Mouse (Mus musculus) midbrain, embryonic 16.5 days (tissue): ENCODE data around the gene Hist1h3c. TPM values are rescaled to one million over a fixed set of nuclear protein-coding genes. Genes with fewer than 3 reads are reported as not detected.
A peak's percentile ranks its signal among the peaks of the same experiment; 100 is the strongest.

ENCODE experiments used
- ATAC-seq: fragments of 200-750 bp; cut with Nextera tagmentation; 2 replicates; pipeline ENCODE4 v1.8.0; 2017; ENCODE audit warnings: moderate TSS enrichment
- H3K27ac ChIP-seq: fragments of 300-500 bp; sonication (generic); 2 replicates; pipeline ENCODE4 v1.5.1; 2014; ENCODE audit warnings: mild to moderate bottlenecking, low read length, mixed read lengths
- H3K27me3 ChIP-seq: fragments of 300-500 bp; sonication (generic); 2 replicates; pipeline ENCODE4 v1.6.1; 2014; ENCODE audit warnings: low read depth, low read length, mixed read lengths; ENCODE audit not compliant: control insufficient read depth, insufficient read depth
- H3K36me3 ChIP-seq: fragments of 300-500 bp; sonication (generic); 2 replicates; pipeline ENCODE4 v1.6.1; 2014; ENCODE audit warnings: mild to moderate bottlenecking, low read length, moderate library complexity, mixed read lengths; ENCODE audit not compliant: control insufficient read depth, insufficient read depth
- H3K4me1 ChIP-seq: fragments of 300-500 bp; sonication (generic); 2 replicates; pipeline ENCODE4 v1.6.1; 2014; ENCODE audit warnings: mild to moderate bottlenecking, low read length, mixed read lengths; ENCODE audit not compliant: control insufficient read depth, insufficient read depth
- H3K4me2 ChIP-seq: fragments of 300-500 bp; sonication (generic); 2 replicates; pipeline ENCODE4 v1.6.1; 2014; ENCODE audit warnings: mild to moderate bottlenecking, low read length, mixed read lengths
- H3K4me3 ChIP-seq: fragments of 300-500 bp; sonication (generic); 2 replicates; pipeline ENCODE4 v1.5.1; 2014; ENCODE audit warnings: low read depth, mild to moderate bottlenecking, low read length, moderate library complexity, mixed read lengths
- H3K9ac ChIP-seq: fragments of 300-500 bp; sonication (generic); 2 replicates; pipeline ENCODE4 v1.6.1; 2014; ENCODE audit warnings: low read depth, low read length, mixed read lengths
- H3K9me3 ChIP-seq: fragments of 300-500 bp; sonication (generic); replicated peaks from 2 replicates; pipeline ENCODE4 v1.6.1; 2014; ENCODE audit warnings: mild to moderate bottlenecking, low read length, mixed read lengths; ENCODE audit not compliant: control insufficient read depth, poor library complexity, severe bottlenecking
- WGBS: fragments of 180-500 bp; shearing (Covaris S2); extraction: QIAGEN DNeasy Blood & Tissue Kit; methylation state at CpG from one replicate; pipeline ENCODE4 v1.1.7; 2014; 5-methylcytosine and 5-hydroxymethylcytosine counted together
- polyA plus RNA-seq: library from polyadenylated mRNA; unstranded; fragments of >200 nt; fragmentation: Nextera tagmentation; extraction: Ambion mirVana; gene quantifications from 2 replicates; pipeline ENCODE4 v1.2.1, GENCODE M21; 2015

Hist1h3c gene
- polyA plus RNA-seq, 1 experiment from 2014 or later, result not detected

GRCm38 (mm10) chr13:23717176-23717575, 28.2 kb downstream of the Hist1h3c start:
- H3K27me3 ChIP-seq, result no peaks in the 10 kb centered on the region
- WGBS, result 57% methylated on average over 11 of the region's 11 CpGs
- no peak overlapping the region for H3K4me2 ChIP-seq
- no peaks in the 10 kb centered on the region for H3K4me1 ChIP-seq
- H3K36me3 ChIP-seq, result no peaks in the 10 kb centered on the region
- no peaks in the 10 kb centered on the region for H3K9me3 ChIP-seq
- H3K27ac ChIP-seq, result no peak overlapping the region
- no peak overlapping the region for H3K9ac ChIP-seq
- no peak overlapping the region for H3K4me3 ChIP-seq
- ATAC-seq, result no peak

- Histone ChIP-seq H3K36me3 (no peaks in the 10 kb centered on the region), H3K9ac (no peak overlapping the region), H3K4me2 (no peak overlapping the region), H3K27ac (no peak overlapping the region), H3K4me1 (no peaks in the 10 kb centered on the region), H3K4me3 (no peak overlapping the region), H3K27me3 (no peaks in the 10 kb centered on the region), H3K9me3 (no peaks in the 10 kb centered on the region)
- 90% methylated on average over 5 of the region's 5 CpGs for WGBS
- no peak for ATAC-seq
Observed at GRCm38 (mm10) chr13:23716261-23717042, 28.9 kb downstream of the Hist1h3c start.

GRCm38 (mm10) chr13:23710374-23711089, 34.9 kb downstream of the Hist1h3c start, which contains the start of gene Hfe:
Hfe (minus strand) TSS chr13:23710854.
- ATAC-seq, result no peak
- Histone ChIP-seq H3K9ac (peak within 1 kb of the TSS; percentile 61), H3K36me3 (no peaks in the 10 kb centered on the region), H3K9me3 (no peaks in the 10 kb centered on the region), H3K27me3 (no peaks in the 10 kb centered on the region), H3K4me3 (peak within 1 kb of the TSS; percentile 35), H3K4me2 (peak within 1 kb of the TSS; percentile 63), H3K4me1 (peaks cover 8% of the 10 kb centered on the region), H3K27ac (no peak within 1 kb of the TSS)
- WGBS, result 3% methylated on average over 17 of the region's 17 CpGs

DNA sequence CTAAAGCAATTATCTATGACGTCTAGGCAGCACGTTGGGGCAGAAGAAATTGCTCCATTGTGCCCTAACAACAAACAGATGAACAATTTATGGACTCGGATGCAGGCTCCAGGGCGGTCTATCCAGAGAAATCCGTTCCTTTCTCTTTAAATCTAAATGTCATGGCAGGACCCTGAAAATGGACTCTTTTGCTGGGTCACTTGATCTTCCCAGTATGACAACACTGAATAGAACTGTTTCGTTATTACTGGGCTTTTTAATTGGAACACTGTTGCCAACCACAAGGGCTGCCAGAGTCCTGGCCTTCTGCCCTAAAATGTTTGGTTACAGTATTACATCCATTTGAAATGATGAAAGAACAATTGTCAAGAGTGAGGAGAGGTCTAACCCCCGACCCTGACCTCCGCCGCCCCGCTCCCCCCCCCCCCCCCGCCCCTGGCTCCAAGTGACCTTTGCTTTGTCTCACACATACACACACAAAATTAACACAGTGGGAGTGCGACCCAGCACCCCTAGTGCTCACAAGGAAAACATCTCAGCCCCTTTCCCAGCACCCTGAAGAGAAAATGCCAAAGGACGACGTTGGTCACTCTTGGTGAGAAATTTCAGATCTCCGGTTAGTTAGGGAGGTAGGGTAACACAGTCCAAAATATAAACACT, 35.6 kb downstream of the Hist1h3c start:
- Histone ChIP-seq H3K27ac (no peak overlapping the region), H3K4me3 (peak overlapping the region; percentile 35), H3K27me3 (no peaks in the 10 kb centered on the region), H3K4me1 (peaks cover 8% of the 10 kb centered on the region), H3K9ac (peak overlapping the region; percentile 61), H3K4me2 (peak overlapping the region; percentile 63), H3K9me3 (no peaks in the 10 kb centered on the region), H3K36me3 (no peaks in the 10 kb centered on the region)
- no peak for ATAC-seq
- 31% methylated on average over 13 of the region's 15 CpGs for WGBS

DNA sequence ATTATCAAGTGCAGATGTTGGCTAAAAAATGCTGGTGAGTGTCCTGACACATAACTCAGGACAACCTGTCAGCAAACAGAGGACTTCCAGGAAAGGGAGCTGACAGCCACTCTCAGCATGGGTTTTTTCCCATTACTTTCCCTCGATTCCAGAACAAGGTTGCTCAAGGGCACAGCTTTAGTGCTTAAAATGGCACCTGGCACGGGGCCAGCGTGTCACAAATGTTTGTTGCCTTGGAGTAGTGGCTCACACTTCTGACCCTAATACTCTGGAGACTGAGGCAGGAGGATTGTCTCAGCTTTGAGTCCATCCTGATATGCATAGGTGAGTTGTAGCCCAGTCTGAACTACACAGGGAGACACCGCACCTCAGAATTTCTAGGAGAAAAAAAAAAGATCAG, 36.7 kb downstream of the Hist1h3c start:
- H3K36me3 ChIP-seq, result no peaks in the 10 kb centered on the region
- H3K4me3 ChIP-seq, result no peak overlapping the region
- no peak overlapping the region for H3K9ac ChIP-seq
- peaks cover 8% of the 10 kb centered on the region for H3K4me1 ChIP-seq
- WGBS, result 85% methylated on average over 4 of the region's 4 CpGs
- H3K27me3 ChIP-seq, result no peaks in the 10 kb centered on the region
- H3K4me2 ChIP-seq, result no peak overlapping the region
- H3K27ac ChIP-seq, result no peak overlapping the region
- H3K9me3 ChIP-seq, result no peaks in the 10 kb centered on the region
- ATAC-seq, result no peak

GRCm38 (mm10) chr13:23708041-23708440, 37.4 kb downstream of the Hist1h3c start:
- Histone ChIP-seq H3K9me3 (no peaks in the 10 kb centered on the region), H3K4me2 (no peak overlapping the region), H3K36me3 (no peaks in the 10 kb centered on the region), H3K4me3 (no peak overlapping the region), H3K27ac (no peak overlapping the region), H3K9ac (no peak overlapping the region), H3K4me1 (peaks cover 8% of the 10 kb centered on the region), H3K27me3 (no peaks in the 10 kb centered on the region)
- 86% methylated on average over 4 of the region's 4 CpGs for WGBS
- no peak for ATAC-seq

GRCm38 (mm10) chr13:23706771-23707170, 38.6 kb downstream of the Hist1h3c start:
- WGBS, result 92% methylated on average over 12 of the region's 12 CpGs

GRCm38 (mm10) chr13:23705751-23706356, 39.5 kb downstream of the Hist1h3c start:
- ATAC-seq, result no peak

More at GRCm38 (mm10) chr13:23706771-23707170, 38.6 kb downstream of the Hist1h3c start:
- Histone ChIP-seq H3K4me2 (no peak overlapping the region), H3K27me3 (no peaks in the 10 kb centered on the region), H3K27ac (no peak overlapping the region), H3K4me1 (peaks cover 8% of the 10 kb centered on the region), H3K9me3 (no peaks in the 10 kb centered on the region), H3K36me3 (no peaks in the 10 kb centered on the region), H3K9ac (no peak overlapping the region), H3K4me3 (no peak overlapping the region)
- ATAC-seq, result no peak

More at GRCm38 (mm10) chr13:23705751-23706356, 39.5 kb downstream of the Hist1h3c start:
- H3K4me1 ChIP-seq, result peaks cover 8% of the 10 kb centered on the region
- H3K4me3 ChIP-seq, result no peak overlapping the region
- 93% methylated on average over 7 of the region's 7 CpGs for WGBS
- H3K9ac ChIP-seq, result no peak overlapping the region
- no peaks in the 10 kb centered on the region for H3K27me3 ChIP-seq
- H3K4me2 ChIP-seq, result no peak overlapping the region
- no peaks in the 10 kb centered on the region for H3K36me3 ChIP-seq
- H3K9me3 ChIP-seq, result no peaks in the 10 kb centered on the region
- no peak overlapping the region for H3K27ac ChIP-seq
